Mouse (Mus musculus): ENCODE results near the gene 4931440F15Rik.

Gene 4931440F15Rik

GRCm38 (mm10) chr11:29788921-29789638, 36.4 kb downstream of the 4931440F15Rik start:
- Histone ChIP-seq H3K4me1 (replicated peaks; ENCODE audit: low read depth, low read length) (peaks cover 8% of the 10 kb centered on the region), H3K4me3 (replicated peaks; ENCODE audit: low read length) (no peak overlapping the region), H3K9me3 (ENCODE audit: low read length) (no peaks in the 10 kb centered on the region), H3K36me3 (ENCODE audit: insufficient read depth, low read length) (no peaks in the 10 kb centered on the region), H3K27me3 (ENCODE audit: insufficient read depth, low read length) (no peaks in the 10 kb centered on the region)
- no peak for TF ChIP-seq POU5F1 (IDR thresholded peaks at IDR 0.05; ENCODE audit: borderline replicate concordance, low read length)
- no peak for TF ChIP-seq CTCF (conservative IDR thresholded peaks at IDR 0.05; ENCODE audit: low read length)
- TF ChIP-seq NANOG (IDR thresholded peaks at IDR 0.05; ENCODE audit: borderline replicate concordance, low read length) = no peak

- H3K36me3 ChIP-seq (ENCODE audit: insufficient read depth, low read length) = no peaks in the 10 kb centered on the region
- no peak overlapping the region for H3K4me3 ChIP-seq (replicated peaks; ENCODE audit: low read length)
- TF ChIP-seq NANOG (IDR thresholded peaks at IDR 0.05; ENCODE audit: borderline replicate concordance, low read length) = no peak
- no peak for TF ChIP-seq POU5F1 (IDR thresholded peaks at IDR 0.05; ENCODE audit: borderline replicate concordance, low read length)
- no peak for TF ChIP-seq CTCF (conservative IDR thresholded peaks at IDR 0.05; ENCODE audit: low read length)
- H3K9me3 ChIP-seq (ENCODE audit: low read length) = no peaks in the 10 kb centered on the region
- H3K27me3 ChIP-seq (ENCODE audit: insufficient read depth, low read length) = no peaks in the 10 kb centered on the region
- peaks cover 7% of the 10 kb centered on the region for H3K4me1 ChIP-seq (replicated peaks; ENCODE audit: low read depth, low read length)
Measured at GRCm38 (mm10) chr11:29788499-29788898, 37.0 kb downstream of the 4931440F15Rik start.

- Histone ChIP-seq H3K27me3 (ENCODE audit: insufficient read depth, low read length) (no peaks in the 10 kb centered on the region), H3K4me3 (replicated peaks; ENCODE audit: low read length) (no peak overlapping the region), H3K36me3 (ENCODE audit: insufficient read depth, low read length) (no peaks in the 10 kb centered on the region), H3K9me3 (ENCODE audit: low read length) (no peaks in the 10 kb centered on the region), H3K4me1 (replicated peaks; ENCODE audit: low read depth, low read length) (peaks cover 7% of the 10 kb centered on the region)
- TF ChIP-seq NANOG (IDR thresholded peaks at IDR 0.05; ENCODE audit: borderline replicate concordance, low read length) = no peak
- TF ChIP-seq CTCF (conservative IDR thresholded peaks at IDR 0.05; ENCODE audit: low read length) = no peak
- TF ChIP-seq POU5F1 (IDR thresholded peaks at IDR 0.05; ENCODE audit: borderline replicate concordance, low read length) = no peak
Measured at GRCm38 (mm10) chr11:29787473-29787872, 38.0 kb downstream of the 4931440F15Rik start.

- H3K4me1 ChIP-seq (replicated peaks; ENCODE audit: low read depth, low read length) = peaks cover 7% of the 10 kb centered on the region
- TF ChIP-seq CTCF (conservative IDR thresholded peaks at IDR 0.05; ENCODE audit: low read length) (no peak), POU5F1 (IDR thresholded peaks at IDR 0.05; ENCODE audit: borderline replicate concordance, low read length) (no peak), NANOG (IDR thresholded peaks at IDR 0.05; ENCODE audit: borderline replicate concordance, low read length) (no peak)
- no peaks in the 10 kb centered on the region for H3K27me3 ChIP-seq (ENCODE audit: insufficient read depth, low read length)
- no peak overlapping the region for H3K4me3 ChIP-seq (replicated peaks; ENCODE audit: low read length)
- H3K9me3 ChIP-seq (ENCODE audit: low read length) = no peaks in the 10 kb centered on the region
- H3K36me3 ChIP-seq (ENCODE audit: insufficient read depth, low read length) = no peaks in the 10 kb centered on the region
Measured at GRCm38 (mm10) chr11:29786583-29787219, 38.8 kb downstream of the 4931440F15Rik start.

GRCm38 (mm10) chr11:29779409-29780026, 46.0 kb downstream of the 4931440F15Rik start:
- Histone ChIP-seq H3K9me3 (ENCODE audit: low read length) (no peaks in the 10 kb centered on the region), H3K4me1 (replicated peaks; ENCODE audit: low read depth, low read length) (peaks cover 17% of the 10 kb centered on the region), H3K36me3 (ENCODE audit: insufficient read depth, low read length) (no peaks in the 10 kb centered on the region), H3K27me3 (ENCODE audit: insufficient read depth, low read length) (0 out of 2 replicates have a peak, but pooled peaks cover 3% of the 10 kb centered on the region), H3K4me3 (replicated peaks; ENCODE audit: low read length) (no peak overlapping the region)
- TF ChIP-seq NANOG (IDR thresholded peaks at IDR 0.05; ENCODE audit: borderline replicate concordance, low read length) = no peak
- no peak for TF ChIP-seq CTCF (conservative IDR thresholded peaks at IDR 0.05; ENCODE audit: low read length)
- no peak for TF ChIP-seq POU5F1 (IDR thresholded peaks at IDR 0.05; ENCODE audit: borderline replicate concordance, low read length)

GRCm38 (mm10) chr11:29778936-29779335, 46.5 kb downstream of the 4931440F15Rik start:
- peaks cover 17% of the 10 kb centered on the region for H3K4me1 ChIP-seq (replicated peaks; ENCODE audit: low read depth, low read length)
- TF ChIP-seq NANOG (IDR thresholded peaks at IDR 0.05; ENCODE audit: borderline replicate concordance, low read length) = no peak
- no peak for TF ChIP-seq CTCF (conservative IDR thresholded peaks at IDR 0.05; ENCODE audit: low read length)
- no peak for TF ChIP-seq POU5F1 (IDR thresholded peaks at IDR 0.05; ENCODE audit: borderline replicate concordance, low read length)
- no peaks in the 10 kb centered on the region for H3K9me3 ChIP-seq (ENCODE audit: low read length)
- 0 out of 2 replicates have a peak, but pooled peaks cover 3% of the 10 kb centered on the region for H3K27me3 ChIP-seq (ENCODE audit: insufficient read depth, low read length)
- H3K36me3 ChIP-seq (ENCODE audit: insufficient read depth, low read length) = no peaks in the 10 kb centered on the region
- H3K4me3 ChIP-seq (replicated peaks; ENCODE audit: low read length) = no peak overlapping the region

GRCm38 (mm10) chr11:29777964-29778363, 47.5 kb downstream of the 4931440F15Rik start:
- peaks cover 17% of the 10 kb centered on the region for H3K4me1 ChIP-seq (replicated peaks; ENCODE audit: low read depth, low read length)
- H3K9me3 ChIP-seq (ENCODE audit: low read length) = no peaks in the 10 kb centered on the region
- TF ChIP-seq CTCF (conservative IDR thresholded peaks at IDR 0.05; ENCODE audit: low read length) (no peak), NANOG (IDR thresholded peaks at IDR 0.05; ENCODE audit: borderline replicate concordance, low read length) (no peak), POU5F1 (IDR thresholded peaks at IDR 0.05; ENCODE audit: borderline replicate concordance, low read length) (no peak)
- H3K27me3 ChIP-seq (ENCODE audit: insufficient read depth, low read length) = 0 out of 2 replicates have a peak, but pooled peaks cover 3% of the 10 kb centered on the region
- H3K36me3 ChIP-seq (ENCODE audit: insufficient read depth, low read length) = no peaks in the 10 kb centered on the region
- H3K4me3 ChIP-seq (replicated peaks; ENCODE audit: low read length) = no peak overlapping the region

- Histone ChIP-seq H3K9me3 (ENCODE audit: low read length) (no peaks in the 10 kb centered on the region), H3K36me3 (ENCODE audit: insufficient read depth, low read length) (no peaks in the 10 kb centered on the region), H3K4me3 (replicated peaks; ENCODE audit: low read length) (no peak overlapping the region), H3K27me3 (ENCODE audit: insufficient read depth, low read length) (no peaks in the 10 kb centered on the region), H3K4me1 (replicated peaks; ENCODE audit: low read depth, low read length) (peaks cover 11% of the 10 kb centered on the region)
- TF ChIP-seq POU5F1 (IDR thresholded peaks at IDR 0.05; ENCODE audit: borderline replicate concordance, low read length) (no peak), CTCF (conservative IDR thresholded peaks at IDR 0.05; ENCODE audit: low read length) (no peak), NANOG (IDR thresholded peaks at IDR 0.05; ENCODE audit: borderline replicate concordance, low read length) (no peak)
Measured at GRCm38 (mm10) chr11:29774760-29775159, 50.7 kb downstream of the 4931440F15Rik start.
